Mouse (Mus musculus) cerebellum, adult 8-10 months (tissue): ENCODE results near the gene Psmb9.
"Not testable (repeated sequence)": the region's sequence is repeated elsewhere in the genome, so short reads cannot be mapped to it uniquely, and the experiment has no call there.

Experiments used
- DNase-seq: peaks from one replicate; pipeline ENCODE4 v3.0.0; 2022

The Psmb9 gene

DNA sequence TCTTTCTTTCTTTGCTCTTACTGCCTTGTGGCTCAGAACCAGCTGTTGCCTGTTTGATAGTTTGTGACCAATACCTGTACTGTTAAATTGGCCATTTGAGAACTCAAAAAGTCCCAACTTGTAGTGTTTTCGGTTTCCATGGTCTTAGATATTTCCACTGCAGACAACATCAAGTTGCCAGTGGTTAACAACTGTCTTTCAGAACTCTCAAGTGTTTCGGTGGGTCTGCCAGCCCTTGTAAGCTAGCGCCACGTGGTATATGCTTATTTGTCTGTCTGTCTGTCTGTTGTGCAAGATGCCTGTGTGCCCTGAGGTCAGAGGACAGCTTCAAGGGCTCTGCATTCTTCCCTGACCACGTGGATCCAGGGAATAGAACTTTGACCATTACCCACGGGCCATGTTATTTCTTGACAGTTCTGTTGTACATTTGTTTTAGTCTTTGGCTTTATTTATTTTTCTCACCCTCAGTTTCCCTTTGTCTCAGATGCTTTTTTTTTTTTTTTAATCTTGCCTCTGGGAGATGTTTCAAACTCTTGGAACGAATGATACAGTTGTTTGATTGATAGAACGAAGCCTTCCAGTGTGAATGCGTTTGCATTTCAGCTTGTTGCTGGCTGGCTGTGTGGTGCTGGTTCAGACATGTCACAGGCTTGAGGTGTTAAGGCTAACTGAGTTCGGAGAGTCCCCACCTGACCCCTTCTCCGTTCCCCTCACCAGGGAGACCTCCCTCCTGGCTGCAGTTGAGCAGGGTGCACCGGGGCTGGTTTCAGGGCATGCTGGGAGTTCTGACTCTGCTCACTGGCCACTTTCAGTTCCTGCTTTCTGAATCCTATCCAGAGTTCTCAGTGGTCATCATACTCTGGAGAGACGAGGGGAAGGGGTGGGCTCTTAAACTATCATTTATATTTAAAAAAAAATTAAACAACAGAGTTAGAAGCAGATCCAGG lies 7.4 kb downstream of the Psmb9 start:
- DNase-seq: no peak

DNA sequence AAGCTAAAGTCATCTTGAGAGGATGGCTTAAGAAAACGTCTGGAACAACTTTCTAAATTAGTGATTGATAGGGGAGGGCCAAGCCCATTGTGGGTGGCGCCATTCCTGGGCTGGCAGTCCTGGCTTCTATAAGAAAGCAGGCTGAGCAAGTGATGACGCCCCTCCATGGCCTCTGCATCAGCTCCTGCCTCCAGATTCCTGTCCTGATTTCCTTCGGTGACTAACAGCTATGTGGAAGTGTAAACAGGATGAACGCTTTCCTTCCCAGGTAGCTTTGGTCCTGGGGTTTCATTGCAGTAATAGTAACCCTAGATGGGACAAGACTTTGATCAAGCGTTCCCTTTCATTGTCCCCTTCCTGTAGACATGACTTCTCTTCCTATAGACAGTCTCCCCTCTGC lies 8.5 kb downstream of the Psmb9 start:
- no peak for DNase-seq

- no peak for DNase-seq
Measured at GRCm38 (mm10) chr17:34177179-34177578, 10.4 kb downstream of the Psmb9 start.

- no peak for DNase-seq
Measured at GRCm38 (mm10) chr17:34174075-34174474, 13.5 kb downstream of the Psmb9 start.

DNA sequence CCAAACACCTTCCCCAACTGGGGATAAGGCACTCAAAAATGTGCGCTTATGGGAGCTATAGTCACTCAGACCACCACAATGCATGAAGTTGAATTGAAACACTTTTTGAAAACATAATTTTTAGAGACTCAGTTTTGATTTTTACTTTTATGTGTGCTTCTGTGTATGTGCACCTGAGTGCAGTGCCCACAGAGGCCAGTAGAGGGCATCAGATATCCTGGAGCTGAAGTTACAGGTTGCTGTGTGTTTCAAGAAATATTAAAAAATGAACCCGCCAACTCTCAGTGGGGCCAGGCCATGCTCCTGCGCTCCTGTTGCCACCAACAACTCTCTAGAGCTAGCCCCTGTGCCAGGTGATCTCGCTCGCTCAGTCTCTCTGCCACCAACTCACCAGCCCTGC lies 15.0 kb downstream of the Psmb9 start:
- no peak for DNase-seq

- peak; percentile 69 for DNase-seq
Measured at GRCm38 (mm10) chr17:34170877-34171498, 16.6 kb downstream of the Psmb9 start.

- DNase-seq: no peak
Measured at GRCm38 (mm10) chr17:34170487-34170876, 17.1 kb downstream of the Psmb9 start.

DNA sequence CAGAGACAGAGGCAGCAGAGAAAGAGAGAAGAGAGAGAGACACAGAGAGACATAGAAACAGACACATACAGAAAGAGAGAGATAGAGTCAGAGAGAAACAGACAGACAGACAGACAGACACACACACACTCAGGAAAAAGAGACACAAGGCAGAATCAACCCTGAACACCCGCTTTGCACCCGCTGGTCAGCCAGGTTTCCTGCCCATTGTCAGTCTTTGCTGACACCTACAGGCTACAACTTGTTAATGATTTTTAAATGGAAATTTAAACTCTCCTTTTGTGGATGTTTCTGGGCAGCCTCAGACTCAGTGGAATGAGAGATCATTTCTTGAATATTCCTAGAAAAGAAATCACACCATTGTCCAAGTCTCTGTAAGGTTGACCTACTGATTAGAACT lies 18.3 kb downstream of the Psmb9 start:
- peak; percentile 9 for DNase-seq

GRCm38 (mm10) chr17:34165033-34165730 lies 22.4 kb downstream of the Psmb9 start:
- no peak for DNase-seq

GRCm38 (mm10) chr17:34164202-34164895 lies 23.2 kb downstream of the Psmb9 start:
- DNase-seq: no peak

- no peak for DNase-seq
Measured at GRCm38 (mm10) chr17:34155534-34155933, 32.0 kb downstream of the Psmb9 start.

- DNase-seq: no peak
Measured at GRCm38 (mm10) chr17:34152923-34153322, 34.6 kb downstream of the Psmb9 start, which contains the start of gene H2-DMb1. Gene H2-DMb1, plus strand, starts transcription at chr17:34153072.

- DNase-seq: no peak
Measured at GRCm38 (mm10) chr17:34144960-34145371, 42.6 kb downstream of the Psmb9 start.

- not testable (repeated sequence) for DNase-seq
Measured at GRCm38 (mm10) chr17:34144221-34144620, 43.3 kb downstream of the Psmb9 start.

- no peak for DNase-seq
Measured at GRCm38 (mm10) chr17:34143461-34143860, 44.1 kb downstream of the Psmb9 start.

- DNase-seq: no peak
Measured at GRCm38 (mm10) chr17:34143033-34143432, 44.5 kb downstream of the Psmb9 start, which contains the start of gene H2-DMb2. Gene H2-DMb2, plus strand, starts transcription at chr17:34143307.

DNA sequence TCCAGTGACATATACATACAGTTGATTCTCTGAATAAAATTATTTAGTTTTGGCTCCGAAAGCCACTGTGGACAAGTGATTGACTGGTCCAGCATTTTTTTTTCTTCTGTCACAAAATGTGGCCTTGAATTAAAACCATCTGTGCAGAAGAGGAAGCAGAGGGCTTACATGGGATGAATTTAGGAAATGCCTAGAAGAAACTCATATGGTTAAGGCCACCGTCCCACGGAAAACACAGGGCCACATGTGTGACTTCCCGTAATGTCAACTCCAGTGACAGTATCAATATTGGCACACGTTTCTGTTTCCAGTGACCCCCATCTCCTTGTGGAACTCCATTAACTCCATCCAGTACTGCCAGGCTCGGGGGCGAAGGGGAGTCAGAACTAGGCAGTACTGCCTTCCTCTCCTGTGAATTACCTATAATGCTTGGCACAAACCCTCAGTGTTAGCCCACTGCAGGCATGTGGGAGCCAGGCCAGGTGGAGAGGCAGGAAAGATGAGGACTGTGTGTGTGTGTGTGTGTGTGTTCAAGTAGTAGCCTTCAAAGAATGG lies 45.0 kb downstream of the Psmb9 start:
- no peak for DNase-seq

DNA sequence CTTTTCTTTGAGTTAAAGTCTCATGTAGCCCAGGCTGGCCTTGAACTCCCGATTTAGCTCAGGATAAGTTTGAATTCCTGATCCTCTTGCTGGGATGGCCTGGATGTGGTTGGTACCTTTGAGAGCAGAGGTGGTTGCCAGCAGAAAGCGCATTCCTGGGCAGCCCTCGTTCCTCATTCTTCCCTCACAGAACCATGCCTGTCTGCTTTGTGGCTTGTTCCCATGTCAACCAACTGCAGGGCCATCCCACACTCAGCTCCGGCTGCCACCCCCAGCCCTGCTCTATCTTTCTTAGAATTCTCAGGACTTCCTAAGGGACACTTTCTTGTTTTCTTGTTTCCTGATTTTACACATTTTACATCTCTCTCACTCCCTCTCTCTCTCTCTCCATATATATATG lies 46.1 kb downstream of the Psmb9 start:
- no peak for DNase-seq

DNA sequence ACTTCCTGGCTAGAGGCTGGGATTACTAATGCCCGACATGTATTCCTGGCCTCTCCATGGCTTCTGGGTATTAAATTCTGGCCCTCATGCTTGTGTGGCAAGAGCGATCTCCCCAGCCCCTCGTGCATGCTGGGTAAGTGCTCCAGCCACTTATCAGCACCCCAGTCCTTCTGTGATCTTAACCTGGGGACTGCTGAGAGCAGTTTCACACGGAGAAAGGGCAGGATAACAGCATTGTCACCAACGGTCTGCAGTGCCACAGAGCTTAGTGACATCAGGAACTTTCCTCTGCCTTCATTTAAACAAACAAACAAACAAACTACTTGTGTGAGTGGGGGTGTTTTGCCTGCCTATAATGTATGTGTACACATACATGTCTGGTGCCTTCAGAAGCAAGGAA lies 47.3 kb downstream of the Psmb9 start:
- no peak for DNase-seq

- DNase-seq: no peak
Measured at GRCm38 (mm10) chr17:34139416-34139815, 48.1 kb downstream of the Psmb9 start.

DNA sequence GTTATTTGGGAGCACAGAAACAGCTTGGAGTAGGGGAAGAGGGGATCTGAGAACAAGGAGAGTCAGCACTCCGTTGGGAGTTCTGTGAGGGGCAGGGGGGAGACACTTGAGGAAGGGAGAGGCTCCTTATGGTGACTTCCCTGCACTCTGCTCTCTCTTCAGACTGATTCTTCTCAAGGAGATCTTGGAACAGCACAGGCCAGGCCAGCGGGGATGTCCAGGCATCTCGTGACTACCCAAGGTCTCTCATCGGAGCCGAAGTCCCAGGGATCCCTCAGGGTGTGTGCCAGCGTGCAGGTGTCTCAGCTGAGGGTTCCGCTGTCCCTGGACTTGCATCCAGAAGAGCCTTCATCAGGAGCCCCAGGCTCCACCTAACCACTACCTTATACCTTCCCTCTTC lies 48.9 kb downstream of the Psmb9 start:
- no peak for DNase-seq

GRCm38 (mm10) chr17:34137601-34138000 lies 50.0 kb downstream of the Psmb9 start:
- no peak for DNase-seq
